Mouse (Mus musculus): Measurements from ENCODE around the gene Osbp2. TPM values are rescaled to one million over a fixed set of nuclear protein-coding genes. Genes with fewer than 3 reads are reported as not detected.

Osbp2 gene
- polyA plus RNA-seq, 1 experiment from 2014 or later, result 1.8 TPM

DNA sequence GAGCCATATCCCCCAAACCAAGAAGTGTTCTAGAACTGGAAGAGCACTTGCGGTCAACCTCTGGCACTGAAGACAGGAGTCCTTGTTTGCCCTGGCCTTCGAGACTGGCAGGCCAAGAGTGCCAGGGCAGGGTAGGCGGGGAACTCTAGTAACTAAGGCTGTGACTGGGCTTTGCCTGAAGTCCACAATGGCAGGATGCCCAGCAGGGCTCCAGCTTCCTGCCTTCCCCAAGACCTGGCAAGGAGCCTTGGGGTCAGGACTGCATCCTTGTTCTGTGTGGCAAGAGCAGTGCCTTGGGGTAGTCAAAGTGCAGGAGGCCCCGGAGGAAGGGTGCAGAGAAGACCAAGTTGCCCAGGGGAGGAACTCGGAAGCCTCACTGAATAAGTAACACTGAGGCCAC, 39.3 kb upstream of the Osbp2 start:
- Histone ChIP-seq H3K9ac (ENCODE audit: low read depth, low read length) (no peak overlapping the region), H3K4me3 (ENCODE audit: low read depth, low read length) (no peak overlapping the region), H3K4me2 (replicated peaks; ENCODE audit: low read depth, low read length) (no peak overlapping the region), H3K4me1 (replicated peaks; ENCODE audit: control insufficient read depth, insufficient read depth, low read length) (no peaks in the 10 kb centered on the region), H3K27ac (ENCODE audit: low read depth, low read length) (no peak overlapping the region), H3K36me3 (ENCODE audit: control insufficient read depth, insufficient read depth, low read length) (0 out of 2 replicates have a peak, but pooled peaks cover 2% of the 10 kb centered on the region), H3K9me3 (ENCODE audit: control insufficient read depth, low read length) (no peaks in the 10 kb centered on the region), H3K27me3 (ENCODE audit: control insufficient read depth, insufficient read depth, low read length) (no peaks in the 10 kb centered on the region)
- no peak for ATAC-seq (ENCODE audit: low FRiP score)
- 82% methylated on average over 5 of the region's 5 CpGs for WGBS
- no peak for DNase-seq (ENCODE audit: low spot score)

DNA sequence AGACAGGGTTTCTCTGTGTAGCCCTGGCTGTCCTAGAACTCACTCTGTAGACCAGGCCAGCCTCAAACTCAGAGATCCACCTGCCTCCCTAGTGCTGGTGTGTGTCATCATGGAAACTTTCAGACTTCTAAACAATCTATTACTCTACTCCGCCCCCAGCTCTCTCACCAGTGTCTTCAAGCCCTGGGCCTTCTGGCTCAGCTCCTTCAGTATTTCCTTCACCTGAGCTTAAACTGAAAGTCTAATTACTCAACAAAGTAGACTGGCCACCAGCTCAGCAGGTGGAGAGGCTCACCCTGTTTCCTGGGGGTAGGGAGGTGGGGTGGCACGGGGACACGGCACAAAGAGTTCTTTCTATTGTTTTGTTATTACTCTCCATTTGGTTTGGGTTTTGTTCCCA, 38.8 kb upstream of the Osbp2 start:
- Histone ChIP-seq H3K36me3 (ENCODE audit: control insufficient read depth, insufficient read depth, low read length) (peaks cover 2% of the 10 kb centered on the region; the same call in 1 of the 2 replicates), H3K9ac (ENCODE audit: low read depth, low read length) (no peak overlapping the region), H3K4me1 (replicated peaks; ENCODE audit: control insufficient read depth, insufficient read depth, low read length) (no peaks in the 10 kb centered on the region), H3K27me3 (ENCODE audit: control insufficient read depth, insufficient read depth, low read length) (no peaks in the 10 kb centered on the region), H3K27ac (ENCODE audit: low read depth, low read length) (no peak overlapping the region), H3K4me2 (replicated peaks; ENCODE audit: low read depth, low read length) (no peak overlapping the region), H3K4me3 (ENCODE audit: low read depth, low read length) (no peak overlapping the region), H3K9me3 (ENCODE audit: control insufficient read depth, low read length) (no peaks in the 10 kb centered on the region)
- ATAC-seq (ENCODE audit: low FRiP score) (no peak), DNase-seq (ENCODE audit: low spot score) (no peak)
- 94% methylated on average over 3 of the region's 3 CpGs for WGBS

DNA sequence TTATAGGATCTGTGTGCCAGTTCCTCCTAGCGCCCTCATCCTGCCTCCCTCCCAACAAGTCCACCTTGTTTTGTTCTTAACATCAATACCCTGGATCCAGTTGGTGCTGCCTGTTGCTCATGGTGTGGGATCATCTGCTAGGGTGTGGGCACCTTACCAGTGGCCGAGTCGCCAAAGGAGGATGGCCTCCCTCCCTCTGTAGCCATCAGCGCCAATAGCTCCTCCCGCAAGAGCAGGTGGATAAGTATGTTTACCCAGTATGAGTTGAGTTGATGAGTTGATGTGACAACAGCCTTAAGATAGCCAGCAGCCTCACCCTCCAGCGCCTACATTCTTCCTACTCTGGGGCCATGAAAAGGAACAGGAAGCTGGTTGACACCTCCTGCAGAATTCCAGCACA, 36.6 kb upstream of the Osbp2 start:
- H3K36me3 ChIP-seq (ENCODE audit: control insufficient read depth, insufficient read depth, low read length), result peaks cover 2% of the 10 kb centered on the region; the same call in 1 of the 2 replicates
- ATAC-seq (ENCODE audit: low FRiP score) (no peak), DNase-seq (ENCODE audit: low spot score) (no peak)
- H3K4me3 ChIP-seq (ENCODE audit: low read depth, low read length), result no peak overlapping the region
- H3K4me2 ChIP-seq (replicated peaks; ENCODE audit: low read depth, low read length), result no peak overlapping the region
- 87% methylated on average over 6 of the region's 6 CpGs for WGBS
- H3K27ac ChIP-seq (ENCODE audit: low read depth, low read length), result no peak overlapping the region
- no peak overlapping the region for H3K9ac ChIP-seq (ENCODE audit: low read depth, low read length)
- H3K27me3 ChIP-seq (ENCODE audit: control insufficient read depth, insufficient read depth, low read length), result no peaks in the 10 kb centered on the region
- H3K9me3 ChIP-seq (ENCODE audit: control insufficient read depth, low read length), result no peaks in the 10 kb centered on the region
- H3K4me1 ChIP-seq (replicated peaks; ENCODE audit: control insufficient read depth, insufficient read depth, low read length), result no peaks in the 10 kb centered on the region; the same call in 1 of the 2 replicates

DNA sequence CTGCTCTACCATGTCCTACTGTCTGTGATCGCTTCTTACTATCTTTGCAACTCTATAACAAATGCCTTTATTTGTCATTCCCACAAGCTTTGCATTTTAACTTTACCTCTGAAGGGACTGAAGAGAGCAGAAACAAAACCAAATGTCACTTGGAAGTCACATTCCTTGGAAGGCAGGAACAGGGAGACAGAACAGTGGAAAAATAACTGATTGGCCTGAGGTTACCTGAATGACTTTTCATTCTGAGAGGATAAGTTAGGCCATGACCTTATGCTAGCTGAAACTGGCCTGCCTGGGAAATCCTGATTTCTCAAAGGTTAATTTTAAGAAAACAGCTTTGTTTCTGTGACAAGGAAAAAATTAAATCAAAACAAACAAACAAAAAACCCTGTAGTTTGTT, 32.2 kb upstream of the Osbp2 start:
- WGBS, result 100% methylated on average over 1 of the region's 1 CpGs
- Histone ChIP-seq H3K36me3 (ENCODE audit: control insufficient read depth, insufficient read depth, low read length) (peaks cover 2% of the 10 kb centered on the region; the same call in 1 of the 2 replicates), H3K9me3 (ENCODE audit: control insufficient read depth, low read length) (no peaks in the 10 kb centered on the region), H3K4me3 (ENCODE audit: low read depth, low read length) (no peak overlapping the region), H3K4me1 (replicated peaks; ENCODE audit: control insufficient read depth, insufficient read depth, low read length) (no peaks in the 10 kb centered on the region; the same call in 1 of the 2 replicates), H3K27ac (ENCODE audit: low read depth, low read length) (no peak overlapping the region), H3K9ac (ENCODE audit: low read depth, low read length) (no peak overlapping the region), H3K4me2 (replicated peaks; ENCODE audit: low read depth, low read length) (no peak overlapping the region), H3K27me3 (ENCODE audit: control insufficient read depth, insufficient read depth, low read length) (no peaks in the 10 kb centered on the region)
- no peak for ATAC-seq (ENCODE audit: low FRiP score)
- no peak for DNase-seq (ENCODE audit: low spot score)

DNA sequence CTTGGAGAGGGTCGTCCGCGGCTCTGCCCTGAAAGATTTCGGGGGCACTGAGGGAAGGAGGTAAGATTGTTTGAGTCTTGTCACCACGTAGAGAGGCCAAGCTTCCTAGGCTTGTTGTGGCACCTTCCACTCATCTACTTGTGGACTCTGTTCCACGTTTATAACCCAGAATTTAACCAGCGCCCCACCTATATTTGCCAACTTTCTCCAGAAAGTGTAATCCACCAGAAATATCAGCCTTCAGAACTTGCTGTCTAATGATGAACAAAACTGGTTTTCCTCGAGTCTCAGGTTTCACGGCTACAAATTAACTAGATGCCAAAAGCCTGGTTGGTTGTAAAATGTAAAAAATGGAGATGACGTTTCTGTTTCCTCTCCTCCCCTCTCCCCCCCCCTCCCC, 31.8 kb upstream of the Osbp2 start:
- DNase-seq (ENCODE audit: low spot score), result no peak

DNA sequence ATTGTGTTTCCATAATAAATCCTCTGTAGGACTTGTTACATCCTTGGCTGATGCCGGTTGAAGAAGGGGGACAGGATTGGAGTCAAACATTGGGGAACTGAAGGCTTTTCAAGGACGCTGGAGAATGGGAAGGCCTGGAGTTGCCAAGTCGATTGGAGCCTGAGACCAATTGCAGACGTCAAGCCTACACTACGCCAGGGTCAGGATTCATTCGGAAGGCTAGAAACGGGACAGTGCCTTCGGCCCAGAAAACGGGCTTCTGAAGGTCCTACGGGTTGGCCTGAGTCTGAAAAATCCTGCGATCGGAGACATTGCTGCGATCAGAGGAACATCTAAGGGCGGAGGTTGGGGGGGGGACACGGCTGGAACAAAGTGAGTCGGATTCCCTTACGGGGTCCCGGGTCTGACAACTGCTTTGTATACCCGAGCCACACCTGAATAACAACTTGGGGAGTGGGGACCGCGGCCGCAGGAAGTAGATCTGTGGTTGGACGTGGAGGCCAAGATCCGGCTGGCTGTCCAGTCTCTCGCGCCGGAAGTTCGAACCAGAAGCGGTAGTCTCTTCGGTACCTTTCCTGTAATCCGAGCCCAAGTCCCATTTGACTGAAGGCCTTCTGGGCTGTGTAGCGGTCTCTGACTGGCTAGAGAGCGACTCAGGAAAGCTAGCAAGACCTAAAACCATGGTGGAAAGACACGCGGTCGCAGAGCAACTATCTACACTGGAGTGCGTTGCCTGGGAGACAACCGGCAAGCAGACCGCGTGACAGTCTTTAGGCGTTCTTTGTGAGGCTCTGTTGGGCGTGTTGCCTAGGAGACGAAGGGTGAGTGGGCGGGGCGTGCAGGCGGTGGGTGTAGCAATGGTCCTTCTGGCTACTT, 30.9 kb upstream of the Osbp2 start, which contains the start of the genes 4921536K21Rik and Dusp18:
TSS of gene 4921536K21Rik (minus strand) at position 693 of the 876 bp plus-strand sequence.
TSS of gene Dusp18 (plus strand) at position 835 of the 876 bp plus-strand sequence.
- H3K27me3 ChIP-seq (ENCODE audit: control insufficient read depth, insufficient read depth, low read length), result no peaks in the 10 kb centered on the region
- WGBS, result 3% methylated on average over 46 of the region's 46 CpGs
- H3K4me2 ChIP-seq (replicated peaks; ENCODE audit: low read depth, low read length), result peak within 1 kb of the TSS; percentile 62
- peak within 1 kb of the TSS; percentile 79 for H3K27ac ChIP-seq (ENCODE audit: low read depth, low read length)
- H3K9me3 ChIP-seq (ENCODE audit: control insufficient read depth, low read length), result no peaks in the 10 kb centered on the region
- H3K36me3 ChIP-seq (ENCODE audit: control insufficient read depth, insufficient read depth, low read length), result peaks cover 2% of the 10 kb centered on the region; the same call in 1 of the 2 replicates
- peak within 1 kb of the TSS; percentile 68 for H3K9ac ChIP-seq (ENCODE audit: low read depth, low read length)
- peak; percentile 99 for ATAC-seq (ENCODE audit: low FRiP score)
- peak within 1 kb of the TSS; percentile 49 for H3K4me3 ChIP-seq (ENCODE audit: low read depth, low read length)
- peak; percentile 96 for DNase-seq (ENCODE audit: low spot score)
- H3K4me1 ChIP-seq (replicated peaks; ENCODE audit: control insufficient read depth, insufficient read depth, low read length), result no peaks in the 10 kb centered on the region; the same call in 1 of the 2 replicates

More for the DNA sequence above, 31.8 kb upstream of the Osbp2 start:
- H3K4me3 ChIP-seq (ENCODE audit: low read depth, low read length), result peak overlapping the region; percentile 49
- H3K27me3 ChIP-seq (ENCODE audit: control insufficient read depth, insufficient read depth, low read length), result no peaks in the 10 kb centered on the region
- H3K27ac ChIP-seq (ENCODE audit: low read depth, low read length), result peak overlapping the region; percentile 79
- H3K36me3 ChIP-seq (ENCODE audit: control insufficient read depth, insufficient read depth, low read length), result peaks cover 2% of the 10 kb centered on the region; the same call in 1 of the 2 replicates
- no peak for ATAC-seq (ENCODE audit: low FRiP score)
- WGBS, result 6% methylated on average over 10 of the region's 10 CpGs
- peak overlapping the region; percentile 62 for H3K4me2 ChIP-seq (replicated peaks; ENCODE audit: low read depth, low read length)
- no peaks in the 10 kb centered on the region for H3K9me3 ChIP-seq (ENCODE audit: control insufficient read depth, low read length)
- H3K4me1 ChIP-seq (replicated peaks; ENCODE audit: control insufficient read depth, insufficient read depth, low read length), result no peaks in the 10 kb centered on the region; the same call in 1 of the 2 replicates
- peak overlapping the region; percentile 68 for H3K9ac ChIP-seq (ENCODE audit: low read depth, low read length)

DNA sequence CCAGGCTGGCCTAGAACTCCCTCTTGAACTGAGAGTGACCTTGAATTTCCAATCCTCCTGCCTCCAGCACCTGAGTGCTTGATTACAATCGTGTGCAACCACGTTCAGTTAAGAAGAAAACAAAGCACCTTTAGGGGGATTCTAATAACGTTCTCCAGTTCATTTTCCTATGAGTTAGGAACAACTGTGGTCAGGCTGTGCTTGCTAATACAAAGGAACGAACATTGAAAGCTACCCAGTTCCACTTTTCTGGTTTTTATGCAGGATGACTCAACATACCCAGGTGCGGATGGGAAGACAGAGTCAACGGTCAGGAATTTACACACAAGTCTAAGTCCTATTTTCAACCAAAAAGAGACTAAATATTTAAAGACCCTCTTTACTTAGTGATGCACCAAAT, 30.3 kb upstream of the Osbp2 start:
- no peak for ATAC-seq (ENCODE audit: low FRiP score)
- Histone ChIP-seq H3K9me3 (ENCODE audit: control insufficient read depth, low read length) (no peaks in the 10 kb centered on the region), H3K9ac (ENCODE audit: low read depth, low read length) (no peak overlapping the region), H3K4me3 (ENCODE audit: low read depth, low read length) (no peak overlapping the region), H3K27me3 (ENCODE audit: control insufficient read depth, insufficient read depth, low read length) (no peaks in the 10 kb centered on the region), H3K4me1 (replicated peaks; ENCODE audit: control insufficient read depth, insufficient read depth, low read length) (no peaks in the 10 kb centered on the region; the same call in 1 of the 2 replicates), H3K27ac (ENCODE audit: low read depth, low read length) (no peak overlapping the region), H3K36me3 (ENCODE audit: control insufficient read depth, insufficient read depth, low read length) (peaks cover 2% of the 10 kb centered on the region; the same call in 1 of the 2 replicates), H3K4me2 (replicated peaks; ENCODE audit: low read depth, low read length) (peak overlapping the region; percentile 62; the same call in 1 of the 2 replicates)
- DNase-seq (ENCODE audit: low spot score), result no peak
- WGBS, result 85% methylated on average over 6 of the region's 6 CpGs

DNA sequence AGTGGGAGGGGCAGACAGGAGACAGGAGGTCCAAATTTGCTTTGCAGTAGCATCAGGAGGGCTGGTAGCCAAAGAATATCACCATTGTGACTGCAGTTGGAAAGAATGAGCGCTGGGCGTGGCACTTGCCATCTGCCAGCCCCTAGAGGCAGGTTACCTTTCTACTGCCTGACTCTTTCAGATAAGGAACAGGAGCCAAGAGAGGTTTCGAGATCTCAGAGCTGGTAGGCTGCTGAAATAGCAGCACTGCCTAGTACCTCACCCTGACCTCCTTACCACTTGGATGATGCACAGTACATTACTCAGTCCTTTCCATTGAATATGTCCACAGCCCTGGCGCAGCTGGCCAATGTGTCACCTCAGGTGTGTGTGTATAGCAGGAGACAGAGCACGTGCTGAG, 23.6 kb upstream of the Osbp2 start:
- DNase-seq (ENCODE audit: low spot score) (no peak), ATAC-seq (ENCODE audit: low FRiP score) (no peak)
- no peak overlapping the region for H3K9ac ChIP-seq (ENCODE audit: low read depth, low read length)
- H3K36me3 ChIP-seq (ENCODE audit: control insufficient read depth, insufficient read depth, low read length), result no peaks in the 10 kb centered on the region
- no peaks in the 10 kb centered on the region for H3K4me1 ChIP-seq (replicated peaks; ENCODE audit: control insufficient read depth, insufficient read depth, low read length)
- 77% methylated on average over 5 of the region's 5 CpGs for WGBS
- no peak overlapping the region for H3K4me2 ChIP-seq (replicated peaks; ENCODE audit: low read depth, low read length)
- no peaks in the 10 kb centered on the region for H3K27me3 ChIP-seq (ENCODE audit: control insufficient read depth, insufficient read depth, low read length)
- no peaks in the 10 kb centered on the region for H3K9me3 ChIP-seq (ENCODE audit: control insufficient read depth, low read length)
- H3K27ac ChIP-seq (ENCODE audit: low read depth, low read length), result no peak overlapping the region
- no peak overlapping the region for H3K4me3 ChIP-seq (ENCODE audit: low read depth, low read length)
